Mouse (Mus musculus) liver, adult 2 months (tissue): ENCODE measurements at regions not wholly inside any gene's neighbourhood (a gene's known extent, or its start where the extent isn't known, plus 50 kb on each side); places are given as distances from the start of the nearest gene placed in this dataset.

ENCODE experiments used
- CTCF ChIP-seq: fragments of 200-500 bp; IDR thresholded peaks from 2 replicates; pipeline ENCODE4 v1.5.1; 2011; ENCODE audit warnings: low read depth, low read length, control low read depth
- POLR2A ChIP-seq: fragments of 200-500 bp; IDR thresholded peaks from 2 replicates; pipeline ENCODE4 v1.6.1; 2011; ENCODE audit warnings: low read length, control low read depth; ENCODE audit not compliant: insufficient read depth; ENCODE audit errors: extremely low read depth

- no peak for TF ChIP-seq CTCF
- no peak for TF ChIP-seq POLR2A
These were observed 211.5 kb downstream of the Galc start for GRCm38 (mm10) chr12:98047765-98048164.
